Mouse (Mus musculus) liver, embryonic 16.5 days (tissue): ENCODE data around the gene Pin1rt1. TPM values are rescaled to one million over a fixed set of nuclear protein-coding genes. Genes with fewer than 3 reads are reported as not detected.

ENCODE experiments used
- ATAC-seq: fragments of 200-750 bp; cut with Nextera tagmentation; 2 replicates; pipeline ENCODE4 v1.8.0; 2017; ENCODE audit warnings: low read depth, mild to moderate bottlenecking, moderate number of reproducible peaks, moderate library complexity
- H3K27ac ChIP-seq: fragments of 300-500 bp; sonication (generic); 2 replicates; pipeline ENCODE4 v1.5.1; 2014; ENCODE audit warnings: mild to moderate bottlenecking, low read length
- H3K27me3 ChIP-seq: fragments of 300-500 bp; sonication (generic); 2 replicates; pipeline ENCODE4 v1.6.1; 2014; ENCODE audit warnings: low read depth, low read length, mixed read lengths; ENCODE audit not compliant: control insufficient read depth, insufficient read depth
- H3K36me3 ChIP-seq: fragments of 300-500 bp; sonication (generic); 2 replicates; pipeline ENCODE4 v1.6.1; 2014; ENCODE audit warnings: mild to moderate bottlenecking; ENCODE audit not compliant: control insufficient read depth, insufficient read depth
- H3K4me1 ChIP-seq: fragments of 300-500 bp; sonication (generic); 2 replicates; pipeline ENCODE4 v1.6.1; 2014; ENCODE audit warnings: low read depth, low read length, mixed read lengths; ENCODE audit not compliant: control insufficient read depth
- H3K4me2 ChIP-seq: fragments of 300-500 bp; sonication (generic); 2 replicates; pipeline ENCODE4 v1.6.1; 2014; ENCODE audit warnings: low read depth, low read length, mixed read lengths
- H3K4me3 ChIP-seq: fragments of 300-500 bp; sonication (generic); 2 replicates; pipeline ENCODE4 v1.5.1; 2014; ENCODE audit warnings: low read depth, mild to moderate bottlenecking, low read length
- H3K9ac ChIP-seq: fragments of 300-500 bp; sonication (generic); 2 replicates; pipeline ENCODE4 v1.6.1; 2014; ENCODE audit warnings: low read depth, low read length
- H3K9me3 ChIP-seq: fragments of 300-500 bp; sonication (generic); replicated peaks from 2 replicates; pipeline ENCODE4 v1.6.1; 2016; ENCODE audit warnings: low read length; ENCODE audit not compliant: control insufficient read depth
- WGBS: fragments of 180-500 bp; shearing (Covaris S2); extraction: QIAGEN DNeasy Blood & Tissue Kit; methylation state at CpG from one replicate; pipeline ENCODE4 v1.1.7; 2014; ENCODE audit not compliant: insufficient replicate concordance; 5-methylcytosine and 5-hydroxymethylcytosine counted together
- polyA plus RNA-seq: library from polyadenylated mRNA; unstranded; fragments of >200 nt; fragmentation: Nextera tagmentation; extraction: Ambion mirVana; gene quantifications from 2 replicates; pipeline ENCODE4 v1.2.1, GENCODE M21; 2015

Pin1rt1 gene
- polyA plus RNA-seq: not detected in 2 replicates

- Histone ChIP-seq H3K4me3 (no peak within 1 kb of the TSS), H3K27ac (no peak within 1 kb of the TSS), H3K27me3 (peaks cover 14% of the 10 kb centered on the region), H3K4me2 (no peak within 1 kb of the TSS), H3K9ac (no peak within 1 kb of the TSS), H3K9me3 (no peaks in the 10 kb centered on the region), H3K36me3 (no peaks in the 10 kb centered on the region), H3K4me1 (peaks cover 2% of the 10 kb centered on the region; the same call in 1 of the 2 replicates)
- no peak for ATAC-seq
- 64% methylated on average over 4 of the region's 4 CpGs for WGBS
Observed at GRCm38 (mm10) chr2:104716279-104716678, at the start of gene Pin1rt1. Pin1rt1 (minus strand) TSS chr2:104716379.

GRCm38 (mm10) chr2:104764018-104764417, 47.8 kb upstream of the Pin1rt1 start:
- Histone ChIP-seq H3K4me2 (no peak overlapping the region), H3K9me3 (no peaks in the 10 kb centered on the region), H3K27me3 (no peaks in the 10 kb centered on the region), H3K27ac (no peak overlapping the region), H3K9ac (no peak overlapping the region), H3K4me3 (no peak overlapping the region), H3K4me1 (no peaks in the 10 kb centered on the region), H3K36me3 (no peaks in the 10 kb centered on the region; the same call in 1 of the 2 replicates)
- WGBS: 77% methylated on average over 4 of the region's 4 CpGs
- ATAC-seq: no peak

GRCm38 (mm10) chr2:104763134-104763703, 47.0 kb upstream of the Pin1rt1 start:
- H3K4me3 ChIP-seq: no peak overlapping the region
- no peaks in the 10 kb centered on the region for H3K27me3 ChIP-seq
- H3K36me3 ChIP-seq: no peaks in the 10 kb centered on the region; the same call in 1 of the 2 replicates
- no peak for ATAC-seq
- no peaks in the 10 kb centered on the region for H3K9me3 ChIP-seq
- H3K4me2 ChIP-seq: no peak overlapping the region
- no peak overlapping the region for H3K27ac ChIP-seq
- H3K4me1 ChIP-seq: no peaks in the 10 kb centered on the region
- WGBS: 51% methylated on average over 8 of the region's 8 CpGs
- no peak overlapping the region for H3K9ac ChIP-seq

DNA sequence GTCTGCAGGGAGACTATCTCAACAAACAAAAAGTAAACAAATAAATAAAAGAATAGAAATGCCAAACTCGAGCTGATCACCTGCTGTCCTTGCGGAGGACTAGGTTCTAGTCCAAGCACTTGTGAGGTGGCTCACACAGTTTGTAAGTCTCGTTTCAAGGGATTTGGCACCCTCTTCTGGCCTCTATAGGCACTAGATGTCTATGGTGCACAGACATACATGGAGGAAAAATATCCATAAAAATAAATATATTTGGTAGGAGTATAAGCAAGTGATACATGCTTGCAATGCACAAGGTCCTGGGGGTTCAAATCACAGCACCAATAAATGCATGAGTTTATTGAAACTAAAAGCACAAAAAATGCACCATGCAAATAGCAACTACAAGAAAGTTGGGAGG, 34.4 kb upstream of the Pin1rt1 start:
- Histone ChIP-seq H3K4me1 (no peaks in the 10 kb centered on the region), H3K4me3 (no peak overlapping the region), H3K27me3 (no peaks in the 10 kb centered on the region), H3K27ac (no peak overlapping the region), H3K9ac (no peak overlapping the region), H3K4me2 (no peak overlapping the region), H3K9me3 (no peaks in the 10 kb centered on the region), H3K36me3 (no peaks in the 10 kb centered on the region)
- no peak for ATAC-seq
- WGBS: 40% methylated on average over 3 of the region's 3 CpGs

GRCm38 (mm10) chr2:104748652-104749183, 32.5 kb upstream of the Pin1rt1 start:
- no peak overlapping the region for H3K4me2 ChIP-seq
- no peak overlapping the region for H3K27ac ChIP-seq
- 49% methylated on average over 5 of the region's 5 CpGs for WGBS
- no peaks in the 10 kb centered on the region for H3K27me3 ChIP-seq
- no peak overlapping the region for H3K9ac ChIP-seq
- H3K4me1 ChIP-seq: no peaks in the 10 kb centered on the region
- H3K9me3 ChIP-seq: no peaks in the 10 kb centered on the region
- H3K36me3 ChIP-seq: no peaks in the 10 kb centered on the region
- H3K4me3 ChIP-seq: no peak overlapping the region
- ATAC-seq: no peak

DNA sequence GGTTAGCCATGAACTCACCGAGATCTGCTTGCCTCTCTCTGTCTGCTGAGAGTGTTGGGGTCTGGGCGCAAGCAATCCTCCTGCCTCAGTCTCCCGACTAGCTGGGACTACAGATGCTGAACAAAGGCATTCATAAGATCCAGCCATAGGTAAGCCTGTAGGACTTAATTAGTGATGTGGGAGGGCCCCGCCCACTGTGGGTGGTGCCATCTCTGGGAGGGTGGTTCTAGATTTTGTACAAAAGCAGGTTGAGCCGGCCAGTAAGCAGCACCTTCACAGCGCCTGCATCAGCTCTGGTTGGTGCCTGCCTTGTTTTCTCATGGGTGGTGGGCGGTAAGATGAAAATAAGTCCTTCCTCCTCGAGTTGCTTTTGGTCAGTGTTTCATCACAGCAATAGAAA, 30.1 kb upstream of the Pin1rt1 start:
- 45% methylated on average over 8 of the region's 8 CpGs for WGBS
- Histone ChIP-seq H3K27ac (no peak overlapping the region), H3K9me3 (no peaks in the 10 kb centered on the region), H3K9ac (no peak overlapping the region), H3K4me3 (no peak overlapping the region), H3K36me3 (no peaks in the 10 kb centered on the region), H3K4me2 (no peak overlapping the region), H3K4me1 (no peaks in the 10 kb centered on the region), H3K27me3 (peaks cover 24% of the 10 kb centered on the region)
- no peak for ATAC-seq

- no peak overlapping the region for H3K4me2 ChIP-seq
- no peak for ATAC-seq
- H3K36me3 ChIP-seq: no peaks in the 10 kb centered on the region
- WGBS: 46% methylated on average over 5 of the region's 5 CpGs
- H3K4me1 ChIP-seq: no peaks in the 10 kb centered on the region; the same call in 1 of the 2 replicates
- no peaks in the 10 kb centered on the region for H3K9me3 ChIP-seq
- no peak overlapping the region for H3K27ac ChIP-seq
- H3K9ac ChIP-seq: no peak overlapping the region
- H3K27me3 ChIP-seq: peaks cover 26% of the 10 kb centered on the region
- no peak overlapping the region for H3K4me3 ChIP-seq
Observed at GRCm38 (mm10) chr2:104743971-104744370, 27.8 kb upstream of the Pin1rt1 start.

DNA sequence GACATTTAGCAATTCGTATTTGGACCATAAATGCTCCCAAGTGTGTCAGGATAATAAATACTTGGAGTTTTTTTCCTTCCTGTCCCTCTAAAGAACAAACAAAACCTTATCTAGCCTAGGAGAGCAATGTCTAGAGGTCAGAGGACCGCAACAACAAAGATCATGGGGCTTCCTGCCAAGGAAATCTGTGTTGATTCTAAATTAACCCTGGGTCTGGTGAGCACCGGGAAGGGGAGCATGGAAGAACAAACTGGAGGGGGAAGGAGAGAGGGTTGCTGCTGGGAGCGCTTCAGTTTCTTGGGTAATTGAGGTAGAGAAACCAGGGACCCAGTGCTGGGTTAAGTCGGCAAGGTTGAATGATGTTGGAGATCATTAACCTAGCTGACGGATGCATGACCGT, 27.0 kb upstream of the Pin1rt1 start:
- Histone ChIP-seq H3K4me2 (peak overlapping the region; percentile 73), H3K4me1 (no peaks in the 10 kb centered on the region; the same call in 1 of the 2 replicates), H3K36me3 (no peaks in the 10 kb centered on the region), H3K4me3 (peak overlapping the region; percentile 67), H3K27ac (peak overlapping the region; percentile 78), H3K9me3 (no peaks in the 10 kb centered on the region), H3K9ac (no peak overlapping the region; the same call in 1 of the 2 replicates), H3K27me3 (peaks cover 26% of the 10 kb centered on the region)
- WGBS: 16% methylated on average over 7 of the region's 7 CpGs
- peak; percentile 38 for ATAC-seq

GRCm38 (mm10) chr2:104742741-104743064, 26.5 kb upstream of the Pin1rt1 start, which contains the start of gene Depdc7:
Depdc7 (minus strand) TSS chr2:104742878.
- Histone ChIP-seq H3K4me1 (no peaks in the 10 kb centered on the region; the same call in 1 of the 2 replicates), H3K27me3 (peaks cover 26% of the 10 kb centered on the region), H3K4me3 (peak within 1 kb of the TSS; percentile 67), H3K9me3 (no peaks in the 10 kb centered on the region), H3K27ac (peak within 1 kb of the TSS; percentile 78), H3K9ac (peak within 1 kb of the TSS; percentile 64), H3K4me2 (peak within 1 kb of the TSS; percentile 73), H3K36me3 (no peaks in the 10 kb centered on the region)
- ATAC-seq: peak; percentile 90
- WGBS: 0% methylated on average over 31 of the region's 31 CpGs
